Mouse (Mus musculus) cerebellum, postnatal 14 days (tissue): ENCODE measurements around the gene Dennd1c.

Experiments used
- DNase-seq, 2 experiments: peaks; one replicate each; pipeline ENCODE4 v3.0.0; 2021; ENCODE audit warnings: mixed read lengths in 2 of 2

Gene Dennd1c

GRCm38 (mm10) chr17:57078336-57078735 is at the start of gene Dennd1c:
TSS of gene Dennd1c (minus strand) at chr17:57078514.
- DNase-seq, result no peak

GRCm38 (mm10) chr17:57125853-57126622 is 47.7 kb upstream of the Dennd1c start:
- no peak for DNase-seq

- no peak for DNase-seq
Observed at GRCm38 (mm10) chr17:57124792-57125191, 46.5 kb upstream of the Dennd1c start.

- DNase-seq, result no peak
Observed at GRCm38 (mm10) chr17:57123192-57124118, 45.1 kb upstream of the Dennd1c start.

- DNase-seq, result no peak
Observed at GRCm38 (mm10) chr17:57121856-57122255, 43.5 kb upstream of the Dennd1c start.

GRCm38 (mm10) chr17:57118524-57119349 is 40.4 kb upstream of the Dennd1c start:
- DNase-seq, result no peak

GRCm38 (mm10) chr17:57116801-57117200 is 38.5 kb upstream of the Dennd1c start:
- no peak for DNase-seq

GRCm38 (mm10) chr17:57112768-57113474 is 34.6 kb upstream of the Dennd1c start:
- DNase-seq, result no peak

GRCm38 (mm10) chr17:57110005-57110404 is 31.7 kb upstream of the Dennd1c start:
- no peak for DNase-seq

- no peak for DNase-seq
Observed at GRCm38 (mm10) chr17:57108666-57109171, 30.4 kb upstream of the Dennd1c start.

- DNase-seq, result peak in 1 of 2 experiments; percentile 30
Observed at GRCm38 (mm10) chr17:57108040-57108665, 29.8 kb upstream of the Dennd1c start.

GRCm38 (mm10) chr17:57107064-57107463 is 28.8 kb upstream of the Dennd1c start:
- no peak for DNase-seq

GRCm38 (mm10) chr17:57106035-57106368 is 27.7 kb upstream of the Dennd1c start:
- no peak for DNase-seq

GRCm38 (mm10) chr17:57105181-57106034 is 27.1 kb upstream of the Dennd1c start, which contains the start of gene Tnfsf9:
TSS of gene Tnfsf9 (plus strand) at chr17:57105325.
- peak; percentile 60 to 61 for DNase-seq

- DNase-seq, result no peak
Observed at GRCm38 (mm10) chr17:57104496-57104895, 26.2 kb upstream of the Dennd1c start.

GRCm38 (mm10) chr17:57102276-57102675 is 24.0 kb upstream of the Dennd1c start:
- DNase-seq, result no peak

GRCm38 (mm10) chr17:57099629-57100325 is 21.5 kb upstream of the Dennd1c start:
- DNase-seq, result no peak

GRCm38 (mm10) chr17:57098321-57098720 is 20.0 kb upstream of the Dennd1c start:
- DNase-seq, result no peak

GRCm38 (mm10) chr17:57096623-57096920 is 18.3 kb upstream of the Dennd1c start:
- peak; percentile 93 to 96 for DNase-seq
